Mouse (Mus musculus) left cerebral cortex, adult 2 months (tissue): ENCODE measurements around the gene Lyrm9. TPM values are rescaled to one million over a fixed set of nuclear protein-coding genes. Genes with fewer than 3 reads are reported as not detected.
A peak's percentile ranks its signal among the peaks of the same experiment; 100 is the strongest.

Experiments
- DNase-seq, 2 experiments: peaks; one replicate each; pipeline ENCODE4 v3.0.0; 2021 to 2022; ENCODE audit warnings: low spot score in 2 of 2, mixed read lengths in 1 of 2; ENCODE audit errors: extremely low spot score in 1 of 2
- H3K27ac ChIP-seq: fragments of 200-600 bp; 2 replicates; pipeline ENCODE4 v1.8.1; 2022
- H3K4me3 ChIP-seq: fragments of 200-600 bp; 2 replicates; pipeline ENCODE4 v1.8.1; 2022
- CTCF ChIP-seq: fragments of 200-600 bp; IDR thresholded peaks from 2 replicates; pipeline ENCODE4 v1.8.1; 2022; ENCODE audit warnings: antibody characterized with exemption, mild to moderate bottlenecking, moderate library complexity
- intact Hi-C: fragments of 180-260 bp; cut with DNase I; formaldehyde crosslinking; loops from one replicate; pipeline ENCODE4 v1.15.1; 2025
- total RNA-seq, 2 experiments: library from RNA; stranded (reverse); gene quantifications; 2 replicates each; pipeline ENCODE4 v1.2.3; 2021

Gene Lyrm9
- total RNA-seq, 2 experiments from 2014 or later, result 22.6 to 26.1 TPM

DNA sequence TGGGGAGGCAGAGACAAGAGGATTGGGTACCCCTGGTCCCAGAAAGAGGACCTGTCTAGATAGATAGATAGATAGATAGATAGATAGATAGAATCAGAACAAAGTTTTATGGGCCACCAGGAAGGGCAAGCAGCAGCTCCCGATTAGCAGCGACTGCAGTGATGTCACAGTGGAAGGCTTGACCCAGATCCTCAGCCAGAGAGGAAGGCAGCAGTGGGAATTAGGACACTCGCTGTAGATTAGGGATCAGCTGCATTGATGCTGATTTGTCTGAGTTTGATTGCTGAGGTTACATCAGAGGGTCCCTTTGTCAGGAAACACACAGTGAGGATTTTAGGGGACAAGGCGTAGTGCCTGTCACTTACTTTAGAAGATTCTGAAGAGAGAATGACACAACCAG lies 10.1 kb downstream of the Lyrm9 start:
- intact Hi-C loops, result no loop called here
- Histone ChIP-seq H3K27ac (no peak overlapping the region), H3K4me3 (no peak overlapping the region)
- no peak for TF ChIP-seq CTCF
- no peak for DNase-seq

DNA sequence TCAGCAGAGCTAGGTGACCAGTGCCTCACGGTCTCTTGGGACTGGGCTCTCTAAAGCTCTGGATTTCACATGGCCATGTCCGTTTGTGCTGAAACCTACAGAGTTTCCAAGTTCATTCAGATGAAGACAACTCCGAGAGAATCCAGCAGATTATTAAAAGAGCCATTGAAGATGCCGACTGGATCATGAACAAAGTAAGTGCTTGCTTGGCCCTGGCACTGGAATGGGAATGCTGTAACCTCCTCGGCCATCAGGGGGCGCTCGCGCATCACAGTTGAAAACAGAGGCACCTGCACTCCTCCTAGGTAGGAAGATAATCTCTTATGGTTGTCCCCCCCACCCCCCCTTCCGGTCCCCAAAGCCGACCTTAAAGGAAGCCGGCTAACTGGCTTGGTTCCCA lies 11.6 kb downstream of the Lyrm9 start:
- Histone ChIP-seq H3K4me3 (no peak overlapping the region), H3K27ac (no peak overlapping the region)
- TF ChIP-seq CTCF, result peak; percentile 83
- intact Hi-C loops, result loop anchor here (1.0 kb wide), 1 partner anchor 118 kb away; no protein-coding TSS in a partner anchor
- DNase-seq, result peak; percentile 68 to 79

DNA sequence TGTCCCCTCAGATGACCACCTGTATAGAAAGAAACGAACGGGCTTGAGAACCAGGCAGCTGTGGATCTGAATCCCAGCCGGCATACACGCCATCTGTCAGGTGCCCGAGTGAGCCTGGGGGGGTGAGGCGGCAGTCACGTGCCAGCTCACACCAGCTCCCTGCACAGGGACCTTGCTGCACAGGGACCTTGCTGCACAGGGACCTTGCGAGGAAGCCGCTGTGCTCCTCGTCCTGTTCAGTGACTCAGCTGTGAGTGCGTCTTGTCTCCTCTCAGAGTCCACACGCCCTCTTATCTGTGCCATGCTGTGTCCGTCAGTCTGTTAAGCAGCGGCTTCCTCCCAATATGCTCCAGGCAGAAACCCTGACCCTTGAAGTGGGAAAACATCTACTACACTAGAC lies 13.1 kb downstream of the Lyrm9 start:
- intact Hi-C loops, result no loop called here
- H3K27ac ChIP-seq, result no peak overlapping the region
- no peak for TF ChIP-seq CTCF

DNA sequence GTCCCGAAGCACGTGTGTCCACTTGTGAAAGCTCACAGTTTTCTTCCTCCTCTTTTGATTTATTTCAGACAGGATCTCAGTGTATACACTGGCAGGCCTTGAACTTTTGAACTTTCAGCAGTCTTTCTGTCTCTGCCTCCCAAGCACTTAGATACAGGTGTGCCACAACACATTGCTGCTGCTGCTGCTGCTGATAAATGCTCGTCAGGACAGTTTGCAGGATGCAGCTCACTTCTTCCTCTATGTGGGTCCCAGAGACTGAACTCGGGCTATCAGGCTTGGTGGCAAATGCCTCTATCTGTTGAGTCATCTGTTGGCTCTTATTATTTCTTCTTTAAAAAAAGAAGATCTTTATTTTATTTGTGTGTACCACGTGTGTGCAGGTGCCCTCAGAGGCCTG lies 13.8 kb downstream of the Lyrm9 start:
- no peak for DNase-seq
- intact Hi-C loops, result no loop called here
- H3K27ac ChIP-seq, result no peak overlapping the region
- no peak for TF ChIP-seq CTCF
- H3K4me3 ChIP-seq, result no peak overlapping the region

More for the DNA sequence above, 13.1 kb downstream of the Lyrm9 start:
- no peak overlapping the region for H3K4me3 ChIP-seq
- no peak for DNase-seq

DNA sequence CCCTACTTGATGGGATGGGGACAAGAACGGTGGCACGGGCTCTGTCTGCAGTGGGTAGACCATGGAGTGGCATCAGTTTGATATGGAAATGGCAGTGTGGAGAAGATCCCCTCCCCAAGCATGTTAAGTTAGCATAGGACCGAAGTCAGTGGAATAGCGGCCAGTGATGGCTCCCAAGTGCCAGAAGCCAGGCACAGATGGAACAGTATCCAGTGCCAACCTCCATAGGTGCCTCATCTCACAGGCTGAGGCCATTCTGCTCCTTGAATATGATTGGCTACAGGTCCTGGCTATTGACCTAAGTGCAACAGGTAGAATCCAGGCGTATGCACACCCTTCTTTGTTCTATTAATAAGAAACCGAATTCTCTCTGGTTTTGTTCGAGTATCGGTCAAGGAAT lies 15.6 kb downstream of the Lyrm9 start:
- H3K27ac ChIP-seq, result no peak overlapping the region
- DNase-seq, result no peak
- intact Hi-C loops, result no loop called here
- H3K4me3 ChIP-seq, result no peak overlapping the region
- no peak for TF ChIP-seq CTCF

DNA sequence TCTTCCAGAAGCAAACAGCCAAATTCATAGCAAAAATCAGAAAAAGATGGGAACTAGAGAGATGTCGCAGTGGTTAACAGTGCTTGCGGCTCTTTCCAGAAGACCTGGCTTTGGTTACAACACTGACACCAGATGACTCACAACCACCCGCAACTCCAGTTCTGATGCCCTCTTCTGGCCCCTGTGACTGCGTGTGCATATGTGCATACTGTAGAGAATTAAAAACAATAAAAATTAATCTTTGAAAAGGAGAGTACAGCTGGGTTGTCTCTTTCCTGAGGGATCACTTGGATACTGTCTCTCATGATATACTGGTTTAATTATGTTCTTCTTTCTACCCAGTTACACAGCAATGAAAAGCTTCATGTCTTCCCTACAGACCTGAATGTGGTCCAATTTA lies 20.2 kb downstream of the Lyrm9 start:
- no peak for DNase-seq
- Histone ChIP-seq H3K4me3 (no peak overlapping the region), H3K27ac (no peak overlapping the region)
- intact Hi-C loops, result no loop called here
- no peak for TF ChIP-seq CTCF

DNA sequence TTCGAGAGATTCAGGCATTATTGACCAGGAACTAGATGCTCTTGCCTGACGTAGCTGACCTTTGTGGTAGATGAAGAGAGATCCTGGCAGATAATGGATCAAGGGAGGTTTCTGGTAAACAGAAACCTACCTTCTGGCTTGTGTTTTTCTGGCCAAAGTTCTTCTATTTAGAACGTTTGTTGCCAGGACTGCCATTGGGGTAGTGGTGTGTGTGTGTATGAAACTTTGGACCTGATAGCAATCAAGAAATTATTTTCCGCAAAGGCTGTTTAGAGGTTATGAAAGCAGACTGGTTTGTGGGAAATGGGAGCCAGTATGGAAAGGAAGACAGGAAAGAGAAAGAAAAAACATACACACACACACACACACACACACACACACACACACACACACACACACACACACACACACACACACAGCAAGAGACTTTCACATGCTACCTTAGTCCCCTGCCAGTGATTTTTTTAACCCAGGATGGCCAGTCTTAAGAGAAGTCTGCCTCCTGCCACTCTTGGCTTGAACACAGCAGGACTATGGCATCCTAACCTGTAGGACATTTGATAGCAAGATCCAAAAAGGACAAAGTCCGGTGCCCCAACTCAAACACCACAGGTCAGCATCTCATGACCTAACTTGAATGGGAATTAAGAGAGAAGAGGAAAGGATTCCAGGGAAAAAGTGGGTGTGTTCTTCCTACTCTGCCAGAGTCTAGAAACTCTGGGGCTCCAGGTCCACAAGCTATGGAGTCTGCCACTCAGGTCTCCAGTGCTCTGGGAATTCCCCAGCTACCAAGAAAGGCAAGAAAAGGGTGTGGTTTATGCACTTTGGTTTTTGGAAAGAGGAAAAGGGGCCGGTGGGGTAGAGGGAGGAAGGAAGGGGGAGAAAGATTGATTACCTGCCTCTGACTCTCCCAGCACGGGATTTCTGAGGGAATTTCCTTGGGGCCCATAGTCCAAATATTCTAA lies 21.8 kb downstream of the Lyrm9 start:
- intact Hi-C loops, result no loop called here
- no peak for DNase-seq
- Histone ChIP-seq H3K27ac (no peak overlapping the region), H3K4me3 (no peak overlapping the region)
- no peak for TF ChIP-seq CTCF

DNA sequence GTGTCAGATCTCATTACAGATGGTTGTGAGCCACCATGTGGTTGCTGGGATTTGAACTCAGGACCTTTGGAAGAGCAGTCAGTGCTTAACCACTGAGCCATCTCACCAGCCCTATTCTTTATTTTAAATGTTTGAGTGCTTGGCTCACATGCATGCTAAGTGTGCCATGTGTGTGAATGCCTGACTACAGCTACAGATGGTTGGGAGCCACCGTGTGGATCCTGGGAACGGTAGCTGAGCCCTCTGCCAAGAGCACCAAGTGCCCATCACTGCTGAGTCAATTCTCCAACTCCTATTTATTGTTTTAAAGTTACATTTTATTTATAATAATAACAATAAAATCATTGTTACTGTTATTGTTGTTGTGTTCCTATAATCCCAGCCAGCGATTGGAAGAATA lies 23.5 kb downstream of the Lyrm9 start:
- TF ChIP-seq CTCF, result no peak
- no peak for DNase-seq
- H3K4me3 ChIP-seq, result no peak overlapping the region
- H3K27ac ChIP-seq, result no peak overlapping the region
- intact Hi-C loops, result loop anchor here (10.0 kb wide), 1 partner anchor 365 kb away; no protein-coding TSS in a partner anchor

DNA sequence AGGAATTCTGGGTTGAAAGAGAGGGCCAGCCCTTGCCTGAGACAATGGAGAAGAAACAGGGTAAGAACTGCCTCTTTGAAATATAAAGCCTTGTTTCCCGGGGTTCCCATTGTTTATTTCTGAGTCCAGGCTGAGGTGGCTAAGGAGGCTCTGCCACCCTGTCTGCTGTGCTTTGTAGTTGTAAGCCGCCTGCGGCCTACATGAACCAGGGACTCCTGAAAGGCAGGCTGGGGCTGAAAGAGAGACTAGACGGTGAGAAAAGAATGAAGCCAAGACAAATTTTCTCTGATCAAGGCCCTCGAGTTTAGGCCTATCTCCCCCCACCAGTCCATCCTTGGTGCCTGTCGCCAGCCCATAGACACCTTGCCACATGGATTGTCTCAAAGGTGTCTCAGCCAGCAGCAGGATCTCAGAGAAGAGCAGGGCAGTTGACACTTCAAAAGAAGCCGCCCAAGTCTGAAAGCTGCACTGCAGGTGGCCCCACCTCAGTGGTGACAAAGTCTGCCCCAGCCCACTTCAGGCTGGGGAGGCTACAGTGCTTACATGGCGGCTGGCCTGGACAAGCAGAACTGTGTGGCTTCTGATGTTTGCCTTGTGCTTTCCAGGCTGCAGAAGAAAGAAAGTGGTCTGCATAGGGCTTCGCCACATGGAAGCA lies 25.0 kb downstream of the Lyrm9 start:
- TF ChIP-seq CTCF, result no peak
- no peak overlapping the region for H3K27ac ChIP-seq
- intact Hi-C loops, result loop anchor here (10.0 kb wide), 1 partner anchor 363 kb away; no protein-coding TSS in a partner anchor
- no peak overlapping the region for H3K4me3 ChIP-seq
- no peak for DNase-seq

DNA sequence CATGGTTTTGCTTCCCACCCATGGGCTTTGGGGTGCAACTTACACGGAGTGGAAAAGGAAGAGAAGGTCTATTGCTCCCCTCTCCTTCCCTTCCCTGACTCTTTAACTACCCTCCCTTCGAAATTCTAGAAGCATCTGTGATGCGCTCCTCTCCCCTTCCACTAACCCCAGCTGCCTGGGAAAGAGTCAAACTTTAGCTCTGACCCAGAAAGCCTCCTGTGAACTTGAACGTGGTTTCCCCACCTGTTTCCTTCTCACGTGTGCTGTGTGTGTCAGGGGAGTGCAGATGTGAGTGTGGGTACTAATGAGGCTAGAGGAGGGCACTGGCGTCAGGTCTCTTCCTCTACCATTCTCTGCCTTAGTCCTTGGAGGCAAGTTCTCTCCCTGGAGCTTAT lies 25.5 kb downstream of the Lyrm9 start:
- intact Hi-C loops, result loop anchor here (10.0 kb wide), 1 partner anchor 363 kb away; no protein-coding TSS in a partner anchor
- Histone ChIP-seq H3K4me3 (no peak overlapping the region), H3K27ac (no peak overlapping the region)
- DNase-seq, result no peak
- TF ChIP-seq CTCF, result no peak

DNA sequence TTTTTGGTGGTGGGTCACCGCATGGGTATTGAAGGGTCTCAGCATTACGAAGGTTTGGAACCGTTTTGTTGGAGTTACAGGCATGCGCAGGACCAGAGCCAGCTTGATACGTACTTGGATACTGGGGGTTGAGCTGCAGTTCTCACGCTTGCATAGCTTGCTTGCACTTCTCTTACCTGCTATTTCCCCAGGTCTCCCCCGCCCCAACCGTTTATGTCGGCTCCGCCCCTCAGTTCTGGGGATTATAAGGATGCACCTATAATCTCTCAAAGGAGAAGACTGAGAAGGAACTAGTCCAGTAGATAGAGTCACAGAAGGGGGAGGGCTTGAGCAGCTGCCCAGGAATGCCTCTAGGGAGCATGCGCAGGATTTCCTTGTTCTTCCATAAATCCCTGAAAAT lies 26.1 kb downstream of the Lyrm9 start:
- DNase-seq, result no peak
- TF ChIP-seq CTCF, result no peak
- H3K4me3 ChIP-seq, result no peak overlapping the region
- intact Hi-C loops, result loop anchor here (10.0 kb wide), 1 partner anchor 362 kb away; no protein-coding TSS in a partner anchor
- no peak overlapping the region for H3K27ac ChIP-seq

DNA sequence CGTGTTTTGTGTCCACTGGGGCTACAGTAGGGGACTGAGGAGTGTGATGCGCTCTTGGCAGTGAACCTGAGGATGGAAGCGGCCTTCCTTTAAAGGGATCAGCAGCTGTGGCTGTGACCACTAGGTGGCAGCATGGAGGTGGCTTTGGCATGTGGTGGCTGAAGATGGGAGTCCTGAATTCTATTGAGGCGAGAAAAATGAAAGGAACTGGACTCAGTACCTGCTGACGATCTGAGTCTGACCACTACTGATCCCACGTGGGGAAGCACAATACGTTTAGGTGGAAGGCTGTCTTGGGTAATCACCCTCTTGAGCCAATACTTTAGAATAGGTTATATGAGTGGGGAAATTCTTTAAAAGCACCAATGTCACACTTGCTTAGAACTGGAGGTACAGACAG lies 29.9 kb downstream of the Lyrm9 start:
- Histone ChIP-seq H3K27ac (no peak overlapping the region), H3K4me3 (no peak overlapping the region)
- intact Hi-C loops, result loop anchor here (1.0 to 10.0 kb wide), 3 partner anchors 67 to 358 kb away; no protein-coding TSS in a partner anchor
- peak; percentile 81 for TF ChIP-seq CTCF
- peak; percentile 77 to 81 for DNase-seq
